Mouse (Mus musculus) left cerebral cortex, adult 9 months (tissue): ENCODE data around the gene Gm7861.
"Not testable (repeated sequence)": the region's sequence is repeated elsewhere in the genome, so short reads cannot be mapped to it uniquely, and the experiment has no call there.

ENCODE experiments used
- DNase-seq, 2 experiments: peaks; one replicate each; pipeline ENCODE4 v3.0.0; 2022; ENCODE audit warnings: low spot score in 2 of 2

The Gm7861 gene

DNA sequence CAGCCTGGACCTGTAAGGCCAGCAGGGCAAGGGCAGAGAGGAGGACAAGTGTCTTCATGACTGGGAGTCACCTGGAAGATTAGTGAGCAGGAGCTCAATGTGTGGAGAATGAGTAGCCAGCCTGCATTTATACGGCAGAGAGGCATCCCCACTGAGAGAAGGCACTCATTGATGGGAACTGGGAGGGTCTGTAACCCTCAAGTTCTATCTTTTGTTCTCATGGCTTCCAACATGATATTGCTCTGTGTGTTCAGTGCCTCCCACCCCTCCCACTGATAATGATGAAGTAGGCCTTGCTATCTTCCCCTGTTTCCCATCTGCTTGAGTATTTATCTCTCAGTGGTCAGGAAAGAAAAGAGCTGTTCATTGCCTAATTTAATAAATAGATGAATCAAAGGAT lies at the start of gene Gm7861:
Gene Gm7861 (minus strand): TSS at position 101 of the 400 bp plus-strand sequence.
- DNase-seq = not testable (repeated sequence)

GRCm38 (mm10) chr8:21617883-21618282 lies 23.6 kb upstream of the Gm7861 start, which contains the start of gene Defa26:
Gene Defa26 (plus strand): TSS chr8:21618183.
- DNase-seq = not testable (repeated sequence)

DNA sequence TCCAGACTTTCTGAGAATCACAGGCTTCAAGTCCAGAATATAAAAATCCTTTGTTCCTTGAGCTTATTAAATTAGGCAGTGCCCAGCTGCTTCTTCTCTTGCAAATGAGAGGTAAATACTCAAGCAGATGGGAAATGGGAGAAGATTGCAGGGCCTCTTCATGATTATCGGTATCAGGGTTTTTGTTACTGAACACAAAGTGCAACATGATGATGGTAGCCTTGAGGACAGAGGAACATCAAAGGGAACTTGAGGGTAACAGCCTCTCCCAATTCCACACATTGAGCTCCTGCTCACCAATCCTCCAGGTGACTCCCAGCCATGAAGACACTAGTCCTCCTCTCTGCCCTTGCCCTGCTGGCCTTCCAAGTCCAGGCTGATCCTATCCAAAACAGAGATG lies 11.6 kb downstream of the Gm7861 start, which contains the start of gene Defa28:
Gene Defa28 (plus strand): TSS at position 301 of the 400 bp plus-strand sequence.
- not testable (repeated sequence) for DNase-seq

GRCm38 (mm10) chr8:21565086-21565485 lies 29.2 kb downstream of the Gm7861 start, which contains the start of gene Defa37:
Gene Defa37 (plus strand): TSS chr8:21565386.
- DNase-seq = not testable (repeated sequence)
